Mouse (Mus musculus) spleen, postnatal 36 days (tissue): ENCODE measurements at regions not wholly inside any gene's neighbourhood (a gene's known extent, or its start where the extent isn't known, plus 50 kb on each side); places are given as distances from the start of the nearest gene placed in this dataset.

Source experiments
- DNase-seq, 2 experiments: peaks; one replicate each; pipeline ENCODE4 v3.0.0; 2022; ENCODE audit warnings: low spot score in 2 of 2, mixed read lengths in 1 of 2

DNA sequence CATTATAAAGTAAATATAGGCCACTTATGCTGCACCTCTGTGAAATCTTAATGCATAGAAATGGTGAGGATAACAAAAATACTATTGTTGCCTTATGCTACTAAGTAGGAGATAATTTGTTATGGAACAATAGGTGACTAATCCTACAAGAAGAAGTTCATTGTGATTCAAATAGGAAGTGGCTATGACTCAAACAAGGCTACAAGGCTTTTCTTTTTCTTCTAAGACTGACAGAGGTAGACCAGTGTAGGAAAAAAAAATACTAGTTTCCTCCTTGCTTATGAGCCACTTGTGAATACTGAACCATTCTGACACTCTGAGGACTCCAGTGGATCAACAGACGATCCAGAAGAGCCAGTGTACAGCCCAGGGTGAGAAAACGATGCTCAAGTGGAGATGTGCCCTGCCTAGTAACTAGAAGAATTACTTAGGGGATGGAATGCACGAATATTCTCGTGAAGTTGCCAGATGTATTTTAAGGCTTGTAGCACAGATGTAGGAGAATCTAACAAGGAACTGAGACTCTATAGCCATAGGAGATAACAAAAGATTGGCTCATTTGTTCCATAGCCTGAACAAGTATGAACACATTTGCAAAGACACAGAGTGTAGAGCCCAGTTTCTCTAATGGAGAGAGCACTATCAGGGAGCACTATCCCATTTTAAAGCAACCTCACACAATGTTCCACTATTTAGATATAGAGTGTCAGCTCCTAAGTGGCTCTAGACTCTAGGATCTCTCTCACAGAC lies 60.3 kb downstream of the Fzd1 start:
- DNase-seq: no peak

GRCm38 (mm10) chr5:4696701-4697100 lies 61.1 kb downstream of the Fzd1 start:
- DNase-seq: no peak

GRCm38 (mm10) chr5:4689130-4689529 lies 68.7 kb downstream of the Fzd1 start:
- DNase-seq: no peak

DNA sequence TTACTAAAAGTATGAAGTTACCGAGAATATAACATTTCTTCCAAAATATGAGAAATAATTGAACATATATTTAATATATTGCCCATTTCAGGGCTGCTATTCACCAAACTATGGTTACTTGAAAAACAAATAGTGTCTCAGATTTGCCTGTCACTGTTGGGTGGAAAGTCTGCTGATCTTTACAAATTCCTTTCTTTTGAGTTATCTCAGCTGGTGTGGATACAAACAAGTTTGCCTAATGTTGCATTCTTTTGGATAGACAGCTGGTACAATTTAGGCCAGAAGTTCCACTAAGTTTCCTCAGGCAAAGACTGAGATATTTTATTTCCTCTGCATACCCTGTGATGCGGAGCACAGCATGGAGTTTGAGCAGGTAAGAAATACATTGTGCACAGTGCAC lies 82.5 kb downstream of the Fzd1 start:
- DNase-seq: no peak

- DNase-seq: no peak
These were observed 91.5 kb downstream of the Fzd1 start for GRCm38 (mm10) chr5:4666381-4666780.

DNA sequence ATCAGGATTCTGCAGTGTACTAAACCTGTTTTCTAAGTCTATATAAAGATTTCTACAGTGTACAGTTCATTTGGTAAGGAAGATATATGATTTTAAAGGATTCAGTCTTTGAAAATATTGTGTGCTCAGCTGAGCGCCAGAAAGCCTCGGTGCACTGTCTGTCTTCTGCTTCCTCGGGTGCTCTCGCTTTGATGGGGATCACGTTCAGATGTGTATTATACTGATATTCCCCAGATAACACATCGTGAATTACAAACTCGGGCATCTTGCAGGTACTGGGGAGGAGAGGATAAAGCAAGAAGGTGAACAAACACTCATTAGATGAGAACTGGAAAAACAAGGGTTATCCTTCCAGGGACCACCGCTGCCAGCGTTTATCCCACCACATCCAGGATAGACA lies 91.9 kb downstream of the Fzd1 start:
- DNase-seq: no peak

DNA sequence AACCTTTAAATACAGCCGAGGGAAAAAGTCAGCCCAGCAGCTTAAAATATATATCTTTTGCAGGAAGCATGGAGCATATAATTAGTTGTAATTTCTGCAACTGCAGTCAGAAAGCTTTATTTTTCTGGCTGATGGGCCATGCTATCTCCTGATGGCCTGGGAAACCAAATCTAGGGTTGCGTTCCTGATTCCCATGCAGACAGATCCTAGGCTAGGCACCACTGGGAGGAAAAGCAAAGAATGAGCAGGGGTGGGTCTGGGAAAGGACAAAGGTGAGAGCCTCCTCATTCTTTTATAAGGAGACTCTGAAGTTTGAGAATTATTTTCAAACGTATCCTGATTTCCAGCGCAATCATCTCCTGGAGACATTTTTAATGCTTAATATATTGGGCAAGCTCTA lies 92.9 kb downstream of the Fzd1 start:
- no peak for DNase-seq

- no peak for DNase-seq
These were observed 93.3 kb downstream of the Fzd1 start for GRCm38 (mm10) chr5:4664488-4664887.

DNA sequence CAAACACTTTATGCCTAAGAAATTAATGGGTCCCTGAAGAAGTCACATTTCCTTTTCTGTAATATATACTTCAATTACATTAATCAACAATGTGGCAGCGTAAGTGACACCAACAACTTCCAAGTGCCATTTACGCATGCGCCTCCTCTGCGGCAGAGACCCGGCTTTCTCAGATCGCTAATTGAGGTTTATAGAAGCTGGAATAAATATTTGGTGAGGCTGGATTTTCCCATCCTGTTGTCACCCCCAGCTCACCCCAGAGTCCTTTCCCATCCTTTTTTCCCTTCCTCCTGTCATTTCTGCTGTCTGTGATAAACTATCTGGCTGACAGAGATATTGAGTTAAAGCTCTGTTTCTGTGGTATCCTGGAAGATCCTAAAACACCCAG lies 95.6 kb downstream of the Fzd1 start:
- DNase-seq: no peak

DNA sequence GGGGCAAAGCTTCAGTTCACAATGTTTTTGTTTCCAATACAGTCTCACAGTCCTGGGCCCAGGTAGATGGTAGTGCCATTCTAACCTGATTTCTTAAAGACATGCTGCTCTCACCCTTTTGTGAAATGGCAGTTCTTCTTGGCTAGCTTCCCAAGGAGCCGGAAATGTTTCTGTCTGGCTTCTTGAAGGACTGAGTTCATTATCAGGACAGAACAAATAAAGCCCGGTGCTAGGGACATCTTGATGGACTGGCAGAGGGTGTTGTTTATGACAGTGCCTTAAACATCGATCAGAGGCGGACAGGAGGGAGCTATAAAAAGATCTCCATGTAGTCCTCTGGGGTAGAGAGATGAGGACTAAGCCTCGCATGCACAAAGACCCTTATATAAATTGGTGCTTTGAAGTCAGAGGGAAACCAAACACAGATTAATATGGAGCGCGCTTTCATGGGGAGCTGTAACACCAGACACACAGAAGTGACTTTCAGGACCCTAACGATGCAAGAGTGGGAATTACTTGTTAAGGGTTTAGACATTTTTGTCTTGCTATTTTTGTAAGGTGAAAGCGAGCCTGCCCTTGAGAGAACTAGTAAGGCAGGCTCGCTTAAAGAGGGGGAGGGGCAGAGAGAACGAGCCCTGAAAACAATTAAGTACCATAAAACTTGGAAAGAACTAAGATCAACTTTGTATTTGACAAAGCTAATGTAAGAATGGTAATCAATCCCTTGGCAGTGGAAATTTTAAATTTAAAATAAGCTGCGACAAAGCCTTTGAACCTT lies 96.2 kb downstream of the Fzd1 start:
- no peak for DNase-seq

DNA sequence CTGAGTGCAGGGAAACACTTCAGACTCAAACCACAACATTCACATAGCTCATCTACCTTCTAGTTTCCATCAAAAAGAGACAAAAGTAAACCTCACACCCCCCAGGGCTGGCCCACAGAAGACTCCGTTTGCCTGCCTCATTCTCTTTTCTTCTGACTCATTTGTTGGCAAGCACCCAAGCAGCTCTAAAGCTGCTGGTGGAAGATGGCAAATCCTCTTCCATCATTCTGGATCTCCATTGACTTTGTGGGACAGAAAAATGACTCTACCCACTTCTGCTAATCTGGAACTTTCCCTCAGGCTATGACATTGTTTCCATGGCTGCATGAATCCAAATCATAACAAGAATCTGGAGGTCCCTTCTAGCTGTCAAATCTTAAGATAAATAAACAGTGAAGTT lies 99.9 kb downstream of the Fzd1 start:
- DNase-seq: no peak

DNA sequence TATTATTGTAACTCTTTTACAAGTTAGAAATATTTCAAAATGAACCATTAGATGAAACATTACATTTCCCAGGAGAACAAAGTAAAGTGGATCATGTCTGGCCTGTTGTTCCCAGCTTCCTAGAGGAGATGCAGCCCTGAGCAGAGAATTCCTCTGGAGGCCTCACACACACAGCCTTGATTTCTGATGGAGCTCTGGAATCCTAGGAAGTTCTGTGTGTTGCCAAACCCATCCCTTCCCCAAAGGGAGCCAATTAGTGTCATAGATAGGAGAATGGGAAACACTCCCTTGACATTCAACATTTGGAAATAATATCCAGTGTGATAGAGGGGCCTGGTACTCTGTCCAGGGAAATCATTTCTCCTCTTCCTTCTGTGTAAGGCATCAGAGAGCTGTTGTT lies 103.6 kb downstream of the Fzd1 start:
- no peak for DNase-seq

DNA sequence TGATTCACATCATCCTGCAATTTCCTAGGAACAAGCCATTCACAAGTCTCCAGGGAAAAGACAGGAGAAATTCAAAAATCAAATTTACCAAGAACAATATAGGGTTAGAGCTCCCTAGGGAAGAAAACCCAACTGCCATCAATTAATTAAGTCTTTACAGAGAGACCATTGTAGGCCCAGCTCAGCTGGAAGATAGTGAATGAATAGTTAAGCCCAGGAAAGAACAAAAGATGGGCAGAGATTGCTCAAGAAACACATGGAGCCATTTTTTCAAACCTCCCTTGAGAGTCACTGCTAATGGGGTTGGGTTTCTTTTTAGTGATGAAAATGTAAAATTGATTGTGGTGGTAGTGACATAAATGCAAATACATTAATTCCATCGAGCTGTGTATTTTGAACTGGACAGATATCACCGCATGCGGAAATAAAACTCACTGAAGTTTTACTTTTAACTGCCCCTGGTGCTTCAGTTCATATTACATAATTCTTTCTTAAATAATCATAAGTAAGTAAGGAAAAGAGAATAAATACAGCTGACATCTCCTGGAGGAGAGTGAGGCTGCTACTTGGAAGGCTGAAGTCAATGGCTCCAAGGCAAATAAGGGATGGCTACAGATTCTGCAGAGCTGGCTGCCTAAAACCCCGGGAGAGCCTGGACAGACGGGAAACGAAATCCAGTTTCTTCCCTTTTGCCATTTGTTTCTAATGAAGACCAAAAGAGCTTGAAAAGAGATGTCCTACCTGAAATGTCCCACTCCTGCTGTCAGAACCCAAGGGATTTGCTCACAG lies 106.5 kb downstream of the Fzd1 start:
- no peak for DNase-seq

- no peak for DNase-seq
These were observed 107.1 kb downstream of the Fzd1 start for GRCm38 (mm10) chr5:4650709-4651108.

GRCm38 (mm10) chr5:4649858-4650556 lies 107.8 kb downstream of the Fzd1 start:
- DNase-seq: peak in 1 of 2 experiments; percentile 1

DNA sequence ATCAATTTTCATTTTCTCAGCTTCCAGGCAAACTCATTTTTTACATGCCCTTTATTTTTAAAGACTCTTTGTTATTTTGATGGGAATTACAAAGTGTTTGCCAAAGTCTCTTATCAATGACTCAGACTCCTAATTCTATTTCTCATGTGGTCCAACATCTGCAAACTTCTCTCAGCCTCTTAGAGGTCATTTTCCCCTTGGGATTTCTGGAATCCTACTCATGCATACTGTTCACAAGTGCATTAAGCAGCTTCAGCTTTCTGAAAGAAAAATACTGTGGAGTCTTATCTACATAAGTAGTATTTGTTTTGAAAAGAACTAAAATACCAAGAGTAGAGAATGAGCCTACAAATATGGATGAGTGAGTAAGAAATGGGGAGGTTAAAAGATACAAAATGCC lies 116.8 kb downstream of the Fzd1 start:
- no peak for DNase-seq

DNA sequence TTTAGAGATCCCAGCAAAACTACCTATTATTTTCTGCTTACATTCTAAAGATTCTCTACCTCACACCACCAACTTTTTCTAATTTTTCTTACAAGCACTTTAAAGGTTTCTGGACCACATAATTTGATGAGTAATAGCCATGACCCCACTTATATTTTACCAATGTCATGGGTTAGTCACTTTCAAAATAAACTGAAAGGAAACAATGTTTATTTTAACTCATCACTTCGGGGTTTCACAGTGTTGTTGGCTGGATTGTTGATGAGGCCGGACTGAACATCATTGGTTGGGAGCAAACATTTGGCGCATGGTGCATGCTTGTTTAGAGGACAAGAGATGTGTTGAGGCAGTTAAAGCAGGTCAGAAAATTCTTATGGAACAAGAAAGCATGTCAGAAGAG lies 124.1 kb downstream of the Fzd1 start:
- no peak for DNase-seq

- no peak for DNase-seq
These were observed 132.6 kb downstream of the Fzd1 start for GRCm38 (mm10) chr5:4625206-4625605.

GRCm38 (mm10) chr5:4623625-4624024 lies 134.2 kb downstream of the Fzd1 start:
- no peak for DNase-seq

GRCm38 (mm10) chr5:4620513-4621210 lies 137.2 kb downstream of the Fzd1 start:
- no peak for DNase-seq

DNA sequence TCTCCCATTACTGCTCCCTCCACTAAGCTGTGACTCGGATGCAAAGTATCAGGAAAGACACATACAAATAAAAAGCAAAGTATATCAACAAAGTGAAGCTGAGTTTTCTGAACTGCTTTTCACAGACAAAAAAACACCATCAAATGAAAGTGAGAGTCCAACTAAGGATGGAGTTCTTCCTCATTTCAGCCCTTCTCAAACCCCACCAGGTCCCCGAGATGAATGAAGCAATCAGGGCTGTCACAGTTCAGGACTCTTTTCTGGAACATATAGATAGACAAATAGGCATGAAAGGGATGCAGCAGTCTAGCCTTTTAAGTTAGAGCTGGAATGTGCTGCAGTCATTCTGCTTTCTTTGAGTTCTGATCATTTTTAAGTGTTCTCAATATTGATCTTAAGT lies 142.6 kb downstream of the Fzd1 start:
- no peak for DNase-seq
